Comparison of ENCODE assay signal across 8 mouse cellular contexts in the genomic region with DNA sequence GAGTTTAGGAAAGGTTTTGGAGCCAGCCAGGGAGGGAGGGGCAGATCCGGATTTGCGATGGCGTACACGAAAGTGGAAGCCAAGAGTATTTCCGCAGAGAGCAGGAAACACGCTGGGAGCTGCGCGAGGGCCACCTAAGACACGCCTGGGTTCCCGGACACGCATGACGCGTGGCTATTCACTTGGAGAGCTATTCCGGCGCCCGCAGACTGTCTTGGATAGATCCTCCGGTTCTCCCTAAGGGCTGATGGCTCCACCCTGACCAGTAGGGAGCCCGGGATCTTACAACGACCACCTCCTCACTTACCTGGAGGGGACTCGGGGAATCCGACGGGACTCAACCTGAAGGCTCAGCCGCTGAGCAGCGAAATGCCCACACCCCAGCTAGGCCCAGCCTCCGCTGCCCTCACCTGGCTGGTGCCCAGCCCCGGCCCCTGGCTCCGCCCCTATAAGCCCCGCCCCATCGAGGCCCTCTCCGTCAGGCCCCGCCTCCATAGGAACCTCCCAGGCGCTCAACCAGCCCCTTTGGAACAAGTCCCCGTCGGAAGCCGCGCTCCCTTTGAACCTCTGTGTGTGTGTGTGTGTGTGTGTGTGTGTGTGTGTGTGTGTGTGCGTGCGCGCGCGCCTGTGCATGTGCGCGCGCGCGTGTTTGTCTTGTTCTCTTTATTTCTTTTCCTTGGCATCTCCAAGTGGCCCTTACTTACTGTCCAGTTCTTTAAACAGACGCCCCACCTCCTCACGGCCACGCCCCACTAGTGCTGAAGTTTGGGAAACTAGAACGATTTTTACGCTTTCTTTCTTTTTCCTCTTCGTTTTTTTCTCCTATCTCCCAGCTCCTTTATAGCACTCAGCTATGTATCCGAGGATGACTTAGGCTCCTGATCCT. TPM values are rescaled to one million over a fixed set of nuclear protein-coding genes. Genes with fewer than 3 reads are reported as not detected.
A peak's percentile ranks its signal among the peaks of the same experiment; 100 is the strongest.
DNase-seq lines count a peak whose midpoint lies in the region; ATAC-seq lines count a peak whose summit lies in the region.

No protein-coding gene starts in this region.

- peaks cover 28% of the 10 kb centered on the region for H3K79me2 ChIP-seq in macrophage (ENCODE audit: inconsistent target)

- H3K9ac ChIP-seq in hindbrain, embryonic 15.5 days: peak overlapping the region; percentile 38

- no peak overlapping the region for H3K27ac ChIP-seq in hindbrain, embryonic 15.5 days (replicated peaks)
- H3K27ac ChIP-seq in macrophage: peak overlapping the region; percentile 72

- H3K9me3 ChIP-seq in hindbrain, embryonic 15.5 days: no peaks in the 10 kb centered on the region

- peaks cover 26% of the 10 kb centered on the region for H3K4me1 ChIP-seq in hindbrain, embryonic 15.5 days (replicated peaks)

- 2% methylated on average over 53 of the region's 53 CpGs for WGBS in hindbrain, embryonic 15.5 days
- under 1% methylated on average over 46 of the region's 53 CpGs for WGBS in macrophage (ENCODE audit: missing documents)

- peaks cover 13% of the 10 kb centered on the region for H3K27me3 ChIP-seq in hindbrain, embryonic 15.5 days

- peak overlapping the region; percentile 75 for H3K4me2 ChIP-seq in hindbrain, embryonic 15.5 days

- ATAC-seq in hindbrain, embryonic 15.5 days (ENCODE audit: low FRiP score, low read depth): peak; percentile 75

- peak overlapping the region; percentile 53 for H3K4me3 ChIP-seq in hindbrain, embryonic 15.5 days
- H3K4me3 ChIP-seq in macrophage (ENCODE audit: inconsistent target): peak overlapping the region; percentile 76

- no peaks in the 10 kb centered on the region for H3K36me3 ChIP-seq in hindbrain, embryonic 15.5 days
- no peaks in the 10 kb centered on the region for H3K36me3 ChIP-seq in macrophage (ENCODE audit: inconsistent target)

- DNase-seq in R1 (ENCODE audit: low read depth, low spot score): peak; percentile 85
- peak; percentile 87 to 88 for DNase-seq in cerebellum, postnatal 10 days
- DNase-seq in gastrocnemius, adult 18-20 months (ENCODE audit: low spot score): peak; percentile 92
- peak; percentile 64 to 68 for DNase-seq in left cerebral cortex, adult 18-20 months (ENCODE audit: low spot score in 2 of 2)
- peak; percentile 53 for DNase-seq in retina, postnatal 7 days (ENCODE audit: low read depth, low spot score)
- peak; percentile 80 for DNase-seq in urinary bladder, adult 2 months (ENCODE audit: low spot score)

RNA-seq across cellular contexts. Expression of gene Vav1, which starts 3.5 kb away (rescaled TPM):
- under 1 TPM; 0.32 to 0.71 TPM for total RNA-seq in gastrocnemius, adult 18-20 months (2021)
- polyA plus RNA-seq in hindbrain, embryonic 15.5 days (2015; fragmentation: Nextera tagmentation; extraction: Ambion mirVana): 1.7 and 1.8 TPM in 2 replicates
- 1 to 10 TPM; 2.9 to 3.1 TPM for total RNA-seq in left cerebral cortex, adult 18-20 months (2021)
- total RNA-seq in macrophage (2018; cell fraction: chromatin; rRNA removed): 100 to 1,000 TPM; 144 to 640 (median 355) TPM
- total RNA-seq in macrophage (2018; cell fraction: cytosol; rRNA removed): 100 to 1,000 TPM in 25 of 26 experiments, 10 to 100 TPM in 1; 97.9 to 300 (median 165) TPM
- total RNA-seq in macrophage (2018; cell fraction: nucleus; rRNA removed): 100 to 1,000 TPM; 118 to 364 (median 250) TPM
- polyA plus RNA-seq in macrophage (2018): 91.4 to 144 TPM (median 106 TPM) in 3 replicates
- polyA plus RNA-seq in urinary bladder, adult 2 months (2012; rRNA removed): 3.5 and 3.9 TPM in 2 replicates

RNA-seq across cellular contexts. Expression of gene Trip10, which starts 26.1 kb away (rescaled TPM):
- 100 to 1,000 TPM; 142 to 174 TPM for total RNA-seq in gastrocnemius, adult 18-20 months (2021)
- 10.4 and 11.6 TPM in 2 replicates for polyA plus RNA-seq in hindbrain, embryonic 15.5 days (2015; fragmentation: Nextera tagmentation; extraction: Ambion mirVana)
- 10 to 100 TPM in 1 of 2 experiments, 1 to 10 TPM in 1; 9.5 to 10.2 TPM for total RNA-seq in left cerebral cortex, adult 18-20 months (2021)
- total RNA-seq in macrophage (2018; cell fraction: chromatin; rRNA removed): 100 to 1,000 TPM in 5 of 26 experiments, 10 to 100 TPM in 21; 14.3 to 357 (median 42.1) TPM
- 10 to 100 TPM in 17 of 26 experiments, 1 to 10 TPM in 9; 5.2 to 56.0 (median 15.0) TPM for total RNA-seq in macrophage (2018; cell fraction: cytosol; rRNA removed)
- total RNA-seq in macrophage (2018; cell fraction: nucleus; rRNA removed): 100 to 1,000 TPM in 3 of 26 experiments, 10 to 100 TPM in 19, 1 to 10 TPM in 4; 8.2 to 261 (median 20.5) TPM
- 16.5 to 20.2 TPM (median 17.0 TPM) in 3 replicates for polyA plus RNA-seq in macrophage (2018)
- 78.9 and 81.3 TPM in 2 replicates for polyA plus RNA-seq in urinary bladder, adult 2 months (2012; rRNA removed)

RNA-seq across cellular contexts. Expression of gene Gpr108, which starts 27.1 kb away (rescaled TPM):
- total RNA-seq in gastrocnemius, adult 18-20 months (2021): 10 to 100 TPM; 22.6 to 25.4 TPM
- 22.3 and 24.0 TPM in 2 replicates for polyA plus RNA-seq in hindbrain, embryonic 15.5 days (2015; fragmentation: Nextera tagmentation; extraction: Ambion mirVana)
- 10 to 100 TPM; 24.1 to 26.7 TPM for total RNA-seq in left cerebral cortex, adult 18-20 months (2021)
- total RNA-seq in macrophage (2018; cell fraction: chromatin; rRNA removed): 10 to 100 TPM; 24.7 to 90.1 (median 45.8) TPM
- total RNA-seq in macrophage (2018; cell fraction: cytosol; rRNA removed): 10 to 100 TPM; 34.9 to 64.9 (median 53.9) TPM
- total RNA-seq in macrophage (2018; cell fraction: nucleus; rRNA removed): 10 to 100 TPM; 41.5 to 96.3 (median 60.9) TPM
- polyA plus RNA-seq in macrophage (2018): 44.3 to 68.7 TPM (median 50.3 TPM) in 3 replicates
- polyA plus RNA-seq in urinary bladder, adult 2 months (2012; rRNA removed): 46.5 and 46.9 TPM in 2 replicates

RNA-seq across cellular contexts. Expression of gene C3, which starts 47.4 kb away (rescaled TPM):
- total RNA-seq in gastrocnemius, adult 18-20 months (2021): 10 to 100 TPM; 23.2 to 26.2 TPM
- polyA plus RNA-seq in hindbrain, embryonic 15.5 days (2015; fragmentation: Nextera tagmentation; extraction: Ambion mirVana): 1.2 and 1.9 TPM in 2 replicates
- under 1 TPM in 1 of 2 experiments, not detected in 1; 0.84 TPM for total RNA-seq in left cerebral cortex, adult 18-20 months (2021)
- total RNA-seq in macrophage (2018; cell fraction: chromatin; rRNA removed): 100 to 1,000 TPM in 15 of 26 experiments, 10 to 100 TPM in 7, 1 to 10 TPM in 4; 3.9 to 776 (median 193) TPM
- total RNA-seq in macrophage (2018; cell fraction: cytosol; rRNA removed): 100 to 1,000 TPM in 15 of 26 experiments, 10 to 100 TPM in 11; 11.1 to 560 (median 171) TPM
- total RNA-seq in macrophage (2018; cell fraction: nucleus; rRNA removed): 100 to 1,000 TPM in 21 of 26 experiments, 10 to 100 TPM in 5; 12.5 to 881 (median 340) TPM
- polyA plus RNA-seq in macrophage (2018): 15.9 to 57.7 TPM (median 40.8 TPM) in 3 replicates
- 163 and 168 TPM in 2 replicates for polyA plus RNA-seq in urinary bladder, adult 2 months (2012; rRNA removed)

Comparison
In these comparisons a context has a peak if more than half of its experiments do, and no peak if none do; other contexts are left out.
1. RNA of gene Vav1, which starts 3.5 kb away (polyA plus RNA-seq): 91.4 to 144 TPM in macrophage; 3.5 to 3.9 TPM in urinary bladder, adult 2 months and 1.7 to 1.8 TPM in hindbrain, embryonic 15.5 days; every median in the first group is over 10 times any median in the second.
2. Peak in every context shown above with its lines, with median percentiles within 50 percentile points of each other: DNase-seq.